Mouse (Mus musculus) megakaryocyte, embryonic 14.5 days (primary cell): ENCODE results near the gene Pomgnt1. TPM values are rescaled to one million over a fixed set of nuclear protein-coding genes. Genes with fewer than 3 reads are reported as not detected.

Experiments used
- H3K27me3 ChIP-seq: replicated peaks from 2 replicates; pipeline ENCODE3; 2012; ENCODE audit warnings: inconsistent platforms
- H3K36me3 ChIP-seq: replicated peaks from 2 replicates; pipeline ENCODE3; 2012; ENCODE audit warnings: low read length, inconsistent platforms, mixed read lengths
- H3K4me1 ChIP-seq: 2 replicates; pipeline ENCODE4 v1.6.1; 2012; ENCODE audit warnings: inconsistent platforms
- H3K4me3 ChIP-seq: replicated peaks from 2 replicates; pipeline ENCODE3; 2012; ENCODE audit warnings: moderate library complexity, mild to moderate bottlenecking, inconsistent platforms
- H3K9me3 ChIP-seq: 2 replicates; pipeline ENCODE4 v1.6.1; 2012; ENCODE audit warnings: inconsistent platforms
- FLI1 ChIP-seq: IDR thresholded peaks from 2 replicates; pipeline ENCODE4 v1.6.1; 2012; ENCODE audit warnings: low read length, inconsistent platforms, mixed read lengths
- GATA1 ChIP-seq: IDR thresholded peaks from 3 replicates; pipeline ENCODE4 v1.6.1; 2012; ENCODE audit warnings: mixed read lengths, low read length, inconsistent platforms, borderline replicate concordance
- polyA plus RNA-seq: library from polyadenylated mRNA; stranded (reverse); fragments of >175 nt; gene quantifications from 2 replicates; pipeline ENCODE4 v1.2.3, GENCODE M21; 2012; ENCODE audit warnings: low replicate concordance; ENCODE audit not compliant: insufficient read depth

Gene Pomgnt1
- polyA plus RNA-seq, 1 experiment, result 6.1 TPM

- peak overlapping the region; percentile 78 for H3K4me3 ChIP-seq
- peaks cover 39% of the 10 kb centered on the region for H3K4me1 ChIP-seq
- no peaks in the 10 kb centered on the region for H3K36me3 ChIP-seq
- peaks cover 12% of the 10 kb centered on the region for H3K27me3 ChIP-seq
- H3K9me3 ChIP-seq, result no peaks in the 10 kb centered on the region
- no peak for TF ChIP-seq GATA1
- TF ChIP-seq FLI1, result no peak
Observed at GRCm38 (mm10) chr4:116168617-116169352, 45.1 kb downstream of the Pomgnt1 start.

- Histone ChIP-seq H3K4me3 (no peak overlapping the region), H3K9me3 (no peaks in the 10 kb centered on the region), H3K27me3 (peaks cover 10% of the 10 kb centered on the region), H3K4me1 (peaks cover 42% of the 10 kb centered on the region), H3K36me3 (no peaks in the 10 kb centered on the region)
- no peak for TF ChIP-seq FLI1
- TF ChIP-seq GATA1, result no peak
Observed at GRCm38 (mm10) chr4:116169353-116169672, 45.7 kb downstream of the Pomgnt1 start.

- TF ChIP-seq FLI1 (no peak), GATA1 (no peak)
- Histone ChIP-seq H3K27me3 (peaks cover 21% of the 10 kb centered on the region), H3K9me3 (no peaks in the 10 kb centered on the region), H3K4me3 (no peak within 1 kb of the TSS), H3K4me1 (peaks cover 57% of the 10 kb centered on the region), H3K36me3 (no peaks in the 10 kb centered on the region)
Observed at GRCm38 (mm10) chr4:116173072-116173471, 49.4 kb downstream of the Pomgnt1 start, which contains the start of the genes 1700042G07Rik and Gm49337. Gene 1700042G07Rik, plus strand, starts transcription at chr4:116173372. Gene Gm49337, plus strand, starts transcription at chr4:116173384.

- TF ChIP-seq GATA1, result no peak
- TF ChIP-seq FLI1, result no peak
- peaks cover 21% of the 10 kb centered on the region for H3K27me3 ChIP-seq
- H3K4me1 ChIP-seq, result peaks cover 52% of the 10 kb centered on the region
- no peak overlapping the region for H3K4me3 ChIP-seq
- H3K9me3 ChIP-seq, result no peaks in the 10 kb centered on the region
- no peaks in the 10 kb centered on the region for H3K36me3 ChIP-seq
Observed at GRCm38 (mm10) chr4:116173752-116174151, 50.1 kb downstream of the Pomgnt1 start.

GRCm38 (mm10) chr4:116174466-116175116, 51.0 kb downstream of the Pomgnt1 start:
- Histone ChIP-seq H3K36me3 (no peaks in the 10 kb centered on the region), H3K4me1 (peaks cover 48% of the 10 kb centered on the region), H3K27me3 (peaks cover 24% of the 10 kb centered on the region), H3K4me3 (peak overlapping the region; percentile 4), H3K9me3 (no peaks in the 10 kb centered on the region)
- no peak for TF ChIP-seq GATA1
- no peak for TF ChIP-seq FLI1

- Histone ChIP-seq H3K4me3 (no peak overlapping the region), H3K36me3 (no peaks in the 10 kb centered on the region), H3K4me1 (peaks cover 50% of the 10 kb centered on the region), H3K9me3 (no peaks in the 10 kb centered on the region), H3K27me3 (peaks cover 29% of the 10 kb centered on the region)
- no peak for TF ChIP-seq GATA1
- TF ChIP-seq FLI1, result no peak
Observed at GRCm38 (mm10) chr4:116175136-116175535, 51.5 kb downstream of the Pomgnt1 start.

GRCm38 (mm10) chr4:116175711-116176542, 52.3 kb downstream of the Pomgnt1 start:
- Histone ChIP-seq H3K4me3 (peak overlapping the region; percentile 89), H3K36me3 (no peaks in the 10 kb centered on the region), H3K9me3 (no peaks in the 10 kb centered on the region), H3K27me3 (peaks cover 31% of the 10 kb centered on the region), H3K4me1 (peaks cover 47% of the 10 kb centered on the region)
- TF ChIP-seq GATA1 (no peak), FLI1 (no peak)

GRCm38 (mm10) chr4:116176543-116176988, 52.9 kb downstream of the Pomgnt1 start:
- TF ChIP-seq GATA1 (no peak), FLI1 (no peak)
- H3K4me3 ChIP-seq, result peak overlapping the region; percentile 89
- H3K9me3 ChIP-seq, result no peaks in the 10 kb centered on the region
- H3K27me3 ChIP-seq, result peaks cover 37% of the 10 kb centered on the region
- peaks cover 52% of the 10 kb centered on the region for H3K4me1 ChIP-seq
- no peaks in the 10 kb centered on the region for H3K36me3 ChIP-seq

GRCm38 (mm10) chr4:116177140-116177539, 53.5 kb downstream of the Pomgnt1 start:
- TF ChIP-seq FLI1 (no peak), GATA1 (no peak)
- H3K4me1 ChIP-seq, result peaks cover 57% of the 10 kb centered on the region
- peaks cover 38% of the 10 kb centered on the region for H3K27me3 ChIP-seq
- peak overlapping the region; percentile 74 for H3K4me3 ChIP-seq
- no peaks in the 10 kb centered on the region for H3K36me3 ChIP-seq
- H3K9me3 ChIP-seq, result no peaks in the 10 kb centered on the region

GRCm38 (mm10) chr4:116182079-116182478, 58.4 kb downstream of the Pomgnt1 start:
- H3K27me3 ChIP-seq, result peaks cover 57% of the 10 kb centered on the region
- no peaks in the 10 kb centered on the region for H3K36me3 ChIP-seq
- TF ChIP-seq FLI1 (no peak), GATA1 (no peak)
- no peaks in the 10 kb centered on the region for H3K9me3 ChIP-seq
- H3K4me1 ChIP-seq, result peaks cover 53% of the 10 kb centered on the region
- H3K4me3 ChIP-seq, result peak overlapping the region; percentile 14
